Mouse (Mus musculus) midbrain, postnatal 0 days (tissue): ENCODE data around the gene Kmo. TPM values are rescaled to one million over a fixed set of nuclear protein-coding genes. Genes with fewer than 3 reads are reported as not detected.
A peak's percentile ranks its signal among the peaks of the same experiment; 100 is the strongest.

ENCODE experiments used
- ATAC-seq: fragments of 200-750 bp; cut with Nextera tagmentation; 2 replicates; pipeline ENCODE4 v1.8.0; 2017; ENCODE audit warnings: moderate number of reproducible peaks, mild to moderate bottlenecking, moderate TSS enrichment, moderate library complexity; ENCODE audit not compliant: low FRiP score
- DNase-seq: peaks from one replicate; pipeline ENCODE4 v3.0.0-alpha.2; 2015; ENCODE audit warnings: low spot score
- H3K27ac ChIP-seq: fragments of 300-500 bp; sonication (generic); 2 replicates; pipeline ENCODE4 v1.5.1; 2014; ENCODE audit warnings: low read depth, mild to moderate bottlenecking, low read length, mixed read lengths
- H3K27me3 ChIP-seq: fragments of 300-500 bp; sonication (generic); 2 replicates; pipeline ENCODE4 v1.6.1; 2014; ENCODE audit warnings: low read length, control low read depth, mixed read lengths; ENCODE audit not compliant: insufficient read depth
- H3K36me3 ChIP-seq: fragments of 300-500 bp; sonication (generic); 2 replicates; pipeline ENCODE4 v1.6.1; 2014; ENCODE audit warnings: low read length, control low read depth, mixed read lengths; ENCODE audit not compliant: insufficient read depth
- H3K4me1 ChIP-seq: fragments of 300-500 bp; sonication (generic); 2 replicates; pipeline ENCODE4 v1.6.1; 2014; ENCODE audit warnings: mild to moderate bottlenecking, control low read depth, antibody characterized with exemption, low read length, mixed read lengths; ENCODE audit not compliant: insufficient read depth
- H3K4me2 ChIP-seq: fragments of 300-500 bp; sonication (generic); 2 replicates; pipeline ENCODE4 v1.6.1; 2014; ENCODE audit warnings: low read depth, mild to moderate bottlenecking, low read length, mixed read lengths; ENCODE audit not compliant: poor library complexity, severe bottlenecking
- H3K4me3 ChIP-seq: fragments of 300-500 bp; sonication (generic); 2 replicates; pipeline ENCODE4 v1.5.1; 2014; ENCODE audit warnings: low read depth, mild to moderate bottlenecking, low read length, moderate library complexity
- H3K9ac ChIP-seq: fragments of 300-500 bp; sonication (generic); replicated peaks from 2 replicates; pipeline ENCODE4 v1.6.1; 2014; ENCODE audit warnings: mild to moderate bottlenecking, low read length, moderate library complexity, mixed read lengths; ENCODE audit not compliant: poor library complexity, severe bottlenecking
- H3K9me3 ChIP-seq: fragments of 300-500 bp; sonication (generic); 2 replicates; pipeline ENCODE4 v1.6.1; 2016; ENCODE audit warnings: low read length, control low read depth
- CTCF ChIP-seq: IDR thresholded peaks from 2 replicates; pipeline ENCODE4 v1.5.1; 2016; ENCODE audit warnings: antibody characterized with exemption, mild to moderate bottlenecking
- WGBS: fragments of 180-500 bp; shearing (Covaris S2); extraction: QIAGEN DNeasy Blood & Tissue Kit; methylation state at CpG from one replicate; pipeline ENCODE4 v1.1.7; 2014; 5-methylcytosine and 5-hydroxymethylcytosine counted together
- polyA plus RNA-seq: library from polyadenylated mRNA; unstranded; fragments of >200 nt; fragmentation: Nextera tagmentation; extraction: Ambion mirVana; gene quantifications from 2 replicates; pipeline ENCODE4 v1.2.1, GENCODE M21; 2015
- total RNA-seq: library from RNA; depleted of rRNA; stranded (reverse); fragments of >200 nt; gene quantifications from 2 replicates; pipeline ENCODE4 v1.2.3, GENCODE M21; 2014

Kmo gene
- total and polyA plus RNA-seq, 2 experiments from 2014 or later = not detected

DNA sequence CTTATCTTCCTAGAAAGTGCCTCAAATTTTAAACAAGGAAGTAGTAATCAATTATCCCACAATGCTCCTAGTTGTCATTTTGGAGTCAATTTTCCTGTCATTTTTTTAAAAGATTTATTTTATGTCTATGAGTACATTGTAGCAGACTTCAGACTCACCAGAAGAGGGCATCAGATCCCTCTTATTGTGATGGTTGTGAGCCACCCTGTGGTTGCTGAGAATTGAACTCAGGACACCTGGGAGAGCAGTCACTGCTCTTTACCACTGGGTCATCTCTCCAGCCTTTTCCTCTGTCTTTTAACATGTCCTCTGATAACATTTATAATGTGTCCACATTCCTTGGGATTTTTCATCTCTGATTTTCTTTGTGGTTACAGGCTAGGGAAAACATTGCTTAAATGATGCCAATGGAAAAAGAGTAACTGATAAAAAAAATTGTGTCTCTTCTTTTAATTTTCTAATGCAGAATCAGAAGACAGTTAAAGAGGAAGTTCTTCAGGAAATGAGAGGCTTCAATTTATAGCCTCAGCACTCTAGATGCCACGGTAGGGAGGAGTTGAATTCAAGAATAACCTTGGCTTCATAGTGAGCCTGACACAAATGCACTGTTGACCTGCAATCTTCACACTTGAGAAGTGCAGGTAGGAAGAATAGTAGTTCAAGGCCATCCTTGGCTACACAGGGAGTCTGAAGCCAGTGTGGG lies 6.0 kb downstream of the Kmo start:
- no peak overlapping the region for H3K9ac ChIP-seq

DNA sequence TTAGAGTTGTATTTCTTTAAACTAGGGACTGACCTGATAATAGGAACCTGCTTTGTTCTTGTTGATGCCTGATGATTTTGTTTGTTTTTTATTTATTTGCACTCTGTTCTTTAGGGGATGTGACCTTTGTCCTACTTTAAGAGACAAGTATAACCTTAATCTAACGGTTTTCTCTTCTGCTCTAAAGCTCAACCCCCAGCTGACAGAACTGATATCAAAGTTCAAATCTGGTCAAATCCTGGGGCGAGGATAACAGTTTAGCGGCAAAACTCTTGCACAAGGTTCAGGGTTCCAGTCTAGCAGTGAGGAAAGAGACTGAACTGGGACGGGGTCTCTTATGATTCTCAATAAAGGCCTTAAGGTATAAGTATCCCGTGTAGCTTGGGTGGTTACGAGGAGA lies 9.1 kb downstream of the Kmo start:
- ATAC-seq = no peak
- no peak overlapping the region for H3K9ac ChIP-seq
- no peaks in the 10 kb centered on the region for H3K9me3 ChIP-seq
- no peaks in the 10 kb centered on the region for H3K27me3 ChIP-seq
- no peak overlapping the region for H3K4me3 ChIP-seq
- peaks cover 2% of the 10 kb centered on the region; the same call in 1 of the 2 replicates for H3K4me1 ChIP-seq
- no peak overlapping the region for H3K4me2 ChIP-seq
- H3K27ac ChIP-seq = no peak overlapping the region
- 88% methylated on average over 6 of the region's 6 CpGs for WGBS
- H3K36me3 ChIP-seq = no peaks in the 10 kb centered on the region
- DNase-seq = no peak
- no peak for TF ChIP-seq CTCF

More for the DNA sequence above, 6.0 kb downstream of the Kmo start:
- H3K4me2 ChIP-seq = peak overlapping the region; percentile 65
- no peaks in the 10 kb centered on the region for H3K9me3 ChIP-seq
- H3K4me1 ChIP-seq = peaks cover 4% of the 10 kb centered on the region; the same call in 1 of the 2 replicates
- no peaks in the 10 kb centered on the region for H3K36me3 ChIP-seq
- ATAC-seq (peak; percentile 67), DNase-seq (peak; percentile 57)
- H3K4me3 ChIP-seq = peak overlapping the region; percentile 95
- H3K27me3 ChIP-seq = no peaks in the 10 kb centered on the region
- TF ChIP-seq CTCF = peak; percentile 83
- no peak overlapping the region for H3K27ac ChIP-seq
- WGBS = 97% methylated on average over 1 of the region's 1 CpGs

- no peaks in the 10 kb centered on the region for H3K4me1 ChIP-seq
- H3K9ac ChIP-seq = no peak overlapping the region
- TF ChIP-seq CTCF = no peak
- H3K36me3 ChIP-seq = no peaks in the 10 kb centered on the region
- H3K27me3 ChIP-seq = no peaks in the 10 kb centered on the region
- ATAC-seq = no peak
- no peaks in the 10 kb centered on the region for H3K9me3 ChIP-seq
- no peak overlapping the region for H3K27ac ChIP-seq
- no peak overlapping the region for H3K4me3 ChIP-seq
- DNase-seq = no peak
- no peak overlapping the region for H3K4me2 ChIP-seq
- 91% methylated on average over 5 of the region's 5 CpGs for WGBS
Measured at GRCm38 (mm10) chr1:175630345-175630744, 10.2 kb downstream of the Kmo start.

DNA sequence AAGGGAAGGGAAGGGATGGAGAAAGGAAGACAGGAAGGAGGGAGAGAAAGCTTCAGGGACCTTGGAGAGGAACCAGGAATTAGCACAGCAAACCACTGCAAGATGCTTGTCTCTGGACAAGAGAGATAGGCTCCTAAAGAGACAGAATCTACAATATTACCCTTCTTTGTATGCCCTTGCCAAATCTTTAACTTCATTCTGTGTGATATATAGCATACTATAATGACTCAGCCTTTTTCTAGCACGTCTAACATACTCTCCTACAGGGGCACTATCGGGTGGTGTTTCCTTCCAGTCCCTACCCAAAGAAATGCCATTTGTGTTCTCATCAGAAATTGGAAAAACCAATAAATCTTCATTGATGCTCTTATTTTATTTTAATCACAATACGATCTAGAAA lies 10.9 kb downstream of the Kmo start:
- TF ChIP-seq CTCF = no peak
- no peak overlapping the region for H3K27ac ChIP-seq
- WGBS = 89% methylated on average over 3 of the region's 3 CpGs
- no peaks in the 10 kb centered on the region for H3K9me3 ChIP-seq
- ATAC-seq = no peak
- H3K4me3 ChIP-seq = no peak overlapping the region
- H3K4me2 ChIP-seq = no peak overlapping the region
- no peaks in the 10 kb centered on the region for H3K27me3 ChIP-seq
- no peak for DNase-seq
- no peaks in the 10 kb centered on the region for H3K36me3 ChIP-seq
- no peaks in the 10 kb centered on the region for H3K4me1 ChIP-seq
- no peak overlapping the region for H3K9ac ChIP-seq

DNA sequence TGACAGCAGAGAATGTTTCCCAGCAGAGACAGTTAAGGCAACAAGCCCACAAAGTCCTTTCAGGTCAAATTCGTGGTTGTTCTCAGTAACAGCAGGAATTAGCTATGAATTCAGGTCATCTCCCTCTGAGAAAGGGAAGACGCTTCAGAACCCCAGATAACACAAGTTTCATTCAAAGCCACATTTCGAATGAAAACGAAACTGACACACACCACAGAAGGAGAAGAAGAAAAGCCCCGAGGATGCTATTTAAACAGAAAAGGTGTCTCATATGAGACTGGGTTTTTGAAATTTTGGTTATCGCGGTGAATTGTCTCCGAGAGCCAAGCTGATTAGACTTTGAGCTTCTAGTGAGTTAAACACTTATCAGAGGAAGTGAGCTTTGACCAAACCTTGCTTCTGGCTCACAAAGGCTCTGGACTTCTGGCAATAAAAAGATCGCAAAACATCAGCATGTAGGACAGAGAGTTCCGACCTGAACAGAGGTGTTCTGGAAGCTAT lies 11.6 kb downstream of the Kmo start:
- H3K27me3 ChIP-seq = no peaks in the 10 kb centered on the region
- ATAC-seq = no peak
- no peak overlapping the region for H3K4me3 ChIP-seq
- H3K27ac ChIP-seq = no peak overlapping the region
- no peaks in the 10 kb centered on the region for H3K9me3 ChIP-seq
- 81% methylated on average over 10 of the region's 10 CpGs for WGBS
- H3K4me1 ChIP-seq = no peaks in the 10 kb centered on the region
- no peak overlapping the region for H3K4me2 ChIP-seq
- DNase-seq = no peak
- H3K36me3 ChIP-seq = no peaks in the 10 kb centered on the region
- TF ChIP-seq CTCF = no peak
- H3K9ac ChIP-seq = no peak overlapping the region

DNA sequence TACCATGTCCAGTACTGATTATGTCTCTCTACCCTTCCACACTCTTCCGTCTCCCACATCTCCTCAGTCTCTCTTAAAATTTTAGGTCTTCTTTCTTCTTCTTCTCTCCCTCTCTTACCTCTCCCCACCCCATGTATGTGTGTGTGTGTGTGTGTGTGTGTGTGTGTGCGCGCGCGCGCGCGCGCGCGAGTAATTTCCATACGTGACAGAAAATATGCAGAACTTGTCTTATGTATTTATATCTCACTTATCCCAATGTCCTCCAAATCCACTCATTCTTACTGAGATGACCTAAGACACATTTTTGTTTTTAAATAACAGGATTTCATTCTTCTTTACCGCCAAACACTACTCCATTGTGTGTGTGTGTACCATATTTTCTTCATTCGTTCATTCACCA lies 12.3 kb downstream of the Kmo start:
- H3K36me3 ChIP-seq = no peaks in the 10 kb centered on the region
- H3K9ac ChIP-seq = no peak overlapping the region
- no peak overlapping the region for H3K4me2 ChIP-seq
- H3K27me3 ChIP-seq = no peaks in the 10 kb centered on the region
- no peak overlapping the region for H3K27ac ChIP-seq
- no peak for TF ChIP-seq CTCF
- H3K4me3 ChIP-seq = no peak overlapping the region
- H3K4me1 ChIP-seq = no peaks in the 10 kb centered on the region
- H3K9me3 ChIP-seq = no peaks in the 10 kb centered on the region
- ATAC-seq (no peak), DNase-seq (no peak)
- 99% methylated on average over 14 of the region's 14 CpGs for WGBS
